Mouse (Mus musculus) erythroblast, embryonic 14.5 days (primary cell): ENCODE measurements around the gene Celf2. TPM values are rescaled to one million over a fixed set of nuclear protein-coding genes. Genes with fewer than 3 reads are reported as not detected.

Source experiments
- H3K27me3 ChIP-seq: 2 replicates; pipeline ENCODE4 v1.6.1; 2012; ENCODE audit warnings: inconsistent platforms; ENCODE audit not compliant: control insufficient read depth
- H3K36me3 ChIP-seq: 2 replicates; pipeline ENCODE4 v1.6.1; 2012; ENCODE audit warnings: mild to moderate bottlenecking, inconsistent platforms; ENCODE audit not compliant: control insufficient read depth
- H3K4me1 ChIP-seq: 2 replicates; pipeline ENCODE4 v1.6.1; 2012; ENCODE audit warnings: inconsistent platforms; ENCODE audit not compliant: control insufficient read depth
- H3K4me3 ChIP-seq: replicated peaks from 2 replicates; pipeline ENCODE3; 2012; ENCODE audit warnings: moderate library complexity, mild to moderate bottlenecking, inconsistent platforms
- H3K9me3 ChIP-seq: 2 replicates; pipeline ENCODE4 v1.6.1; 2012; ENCODE audit warnings: low read length, inconsistent platforms, mixed read lengths; ENCODE audit not compliant: control insufficient read depth
- GATA1 ChIP-seq: IDR thresholded peaks from 2 replicates; pipeline ENCODE4 v1.6.1; 2012; ENCODE audit warnings: low read length, inconsistent platforms, mixed read lengths
- TAL1 ChIP-seq: IDR thresholded peaks from 3 replicates; pipeline ENCODE4 v1.6.1; 2012; ENCODE audit warnings: low read length, inconsistent platforms, mixed read lengths
- polyA plus RNA-seq: library from polyadenylated mRNA; stranded (reverse); fragments of >175 nt; gene quantifications from 2 replicates; pipeline ENCODE4 v1.2.3, GENCODE M21; 2012

Celf2 gene
- polyA plus RNA-seq, 1 experiment: under 0.01 TPM

DNA sequence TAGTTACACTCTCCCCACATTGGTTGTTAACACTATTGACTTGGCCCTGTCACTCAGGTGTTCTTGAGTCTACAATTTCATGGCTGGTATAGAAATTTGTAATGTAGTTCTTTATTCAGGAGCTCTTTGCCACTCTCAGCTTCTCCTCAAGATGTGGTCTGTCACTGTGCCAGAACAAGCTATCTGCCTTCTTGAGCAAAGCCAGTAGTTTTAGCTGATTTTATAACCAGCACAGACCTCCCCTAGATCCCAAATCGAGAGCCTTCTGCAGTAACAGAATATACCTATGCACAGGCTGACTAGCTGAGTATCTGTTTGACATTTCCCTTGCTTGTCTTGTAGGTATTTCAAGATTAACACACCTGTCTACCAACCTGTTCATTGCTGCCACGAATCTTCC is 386.0 kb downstream of the Celf2 start:
- Histone ChIP-seq H3K4me3 (no peak overlapping the region), H3K9me3 (no peaks in the 10 kb centered on the region), H3K27me3 (no peaks in the 10 kb centered on the region), H3K4me1 (no peaks in the 10 kb centered on the region), H3K36me3 (no peaks in the 10 kb centered on the region)
- TF ChIP-seq TAL1 (no peak), GATA1 (no peak)

DNA sequence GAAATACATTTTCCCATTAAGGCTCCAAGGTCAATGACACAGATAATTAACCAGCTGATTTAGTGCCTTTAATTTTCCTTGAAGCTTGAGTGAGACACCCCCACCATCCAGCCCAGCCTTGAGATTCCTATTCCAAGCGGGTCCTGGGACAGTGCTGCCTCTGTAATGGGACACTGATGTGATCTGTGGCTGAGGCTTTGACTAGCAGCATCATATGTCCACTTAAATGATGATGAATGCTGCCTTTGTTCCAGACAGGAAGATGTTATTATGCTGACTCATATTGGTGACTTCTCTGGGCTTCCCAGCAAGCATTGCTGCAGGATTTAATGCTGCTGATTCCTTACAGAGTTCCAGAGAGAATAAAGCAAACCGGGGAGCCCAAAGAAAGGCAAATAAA is 393.6 kb downstream of the Celf2 start:
- H3K36me3 ChIP-seq: no peaks in the 10 kb centered on the region
- H3K4me3 ChIP-seq: no peak overlapping the region
- 0 out of 2 replicates have a peak, but pooled peaks cover 3% of the 10 kb centered on the region for H3K9me3 ChIP-seq
- H3K4me1 ChIP-seq: no peaks in the 10 kb centered on the region
- TF ChIP-seq TAL1 (no peak), GATA1 (no peak)
- H3K27me3 ChIP-seq: no peaks in the 10 kb centered on the region

DNA sequence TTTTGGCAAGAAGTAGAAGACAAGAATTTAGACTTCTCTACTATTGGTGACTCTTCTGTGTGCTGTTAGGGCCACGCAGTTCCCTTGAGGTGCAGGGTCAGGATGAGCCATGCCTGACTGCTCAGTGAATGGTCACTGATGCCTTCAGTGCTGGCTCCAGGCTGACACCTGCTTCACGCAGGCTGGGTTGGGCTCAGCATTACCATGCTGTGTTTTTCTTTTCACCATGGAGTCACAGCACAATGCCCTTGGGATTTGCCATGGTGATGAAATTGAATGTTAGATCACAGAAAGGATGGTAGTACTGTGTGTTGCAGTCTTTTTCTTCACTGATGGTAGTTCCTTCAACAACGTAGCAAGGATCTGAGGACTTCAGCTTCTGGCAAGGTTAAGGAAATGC is 394.2 kb downstream of the Celf2 start:
- Histone ChIP-seq H3K4me1 (no peaks in the 10 kb centered on the region), H3K9me3 (0 out of 2 replicates have a peak, but pooled peaks cover 3% of the 10 kb centered on the region), H3K36me3 (no peaks in the 10 kb centered on the region), H3K27me3 (no peaks in the 10 kb centered on the region), H3K4me3 (no peak overlapping the region)
- TF ChIP-seq TAL1: no peak
- TF ChIP-seq GATA1: no peak

DNA sequence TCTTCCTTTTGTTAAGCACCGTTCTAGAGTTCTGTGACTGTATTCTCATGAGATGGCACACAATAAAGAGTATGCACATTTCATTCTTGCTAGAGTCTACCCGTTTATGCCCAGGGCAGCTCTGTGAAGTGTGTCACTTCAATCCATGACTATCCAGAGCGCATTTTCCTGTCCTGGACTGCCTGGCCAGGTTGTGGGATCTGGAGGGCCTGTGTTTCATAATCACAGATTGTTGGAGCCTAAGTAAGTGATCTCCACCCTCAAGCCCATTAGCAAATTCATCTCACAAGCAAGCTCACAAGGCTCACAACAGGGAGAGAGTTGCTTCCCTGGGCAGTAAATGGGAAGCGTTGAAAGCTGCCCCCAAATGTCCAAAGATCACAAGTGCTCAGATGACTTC is 395.6 kb downstream of the Celf2 start:
- H3K27me3 ChIP-seq: no peaks in the 10 kb centered on the region
- H3K4me3 ChIP-seq: no peak overlapping the region
- no peaks in the 10 kb centered on the region for H3K36me3 ChIP-seq
- H3K9me3 ChIP-seq: 0 out of 2 replicates have a peak, but pooled peaks cover 3% of the 10 kb centered on the region
- TF ChIP-seq GATA1 (no peak), TAL1 (no peak)
- H3K4me1 ChIP-seq: no peaks in the 10 kb centered on the region

DNA sequence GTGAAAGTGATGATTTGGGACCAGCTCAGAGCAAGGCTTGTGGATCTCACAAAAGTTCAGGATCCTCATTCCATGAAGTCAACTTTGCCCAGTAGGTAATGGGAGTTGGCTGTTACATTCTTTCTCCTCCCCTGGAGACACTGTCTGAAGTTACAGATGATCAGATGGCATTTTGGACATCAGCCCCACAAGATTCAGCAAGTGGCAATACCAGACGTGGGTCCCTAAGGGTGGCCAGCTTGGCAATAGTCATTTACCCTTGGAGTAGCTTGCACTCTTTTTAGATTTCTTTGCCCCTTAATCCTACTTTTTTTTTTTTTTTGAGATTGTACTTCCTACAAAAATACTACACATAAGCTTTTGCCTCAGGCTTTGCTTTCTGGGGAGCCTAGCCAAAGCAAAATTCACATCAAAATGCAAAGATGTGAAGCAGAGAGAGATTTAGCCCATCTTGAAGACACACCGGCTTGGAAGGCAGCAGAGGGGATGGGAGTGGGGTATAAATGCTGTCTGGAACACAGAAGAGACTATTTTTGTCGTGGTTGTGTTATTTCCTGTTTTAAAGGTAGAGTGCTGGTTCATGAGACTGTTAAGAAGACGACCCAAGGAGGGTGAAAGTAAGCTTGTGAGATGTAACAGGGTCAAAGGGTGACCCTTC is 397.1 kb downstream of the Celf2 start:
- Histone ChIP-seq H3K27me3 (no peaks in the 10 kb centered on the region), H3K9me3 (0 out of 2 replicates have a peak, but pooled peaks cover 3% of the 10 kb centered on the region), H3K36me3 (no peaks in the 10 kb centered on the region), H3K4me1 (no peaks in the 10 kb centered on the region), H3K4me3 (no peak overlapping the region)
- TF ChIP-seq TAL1: no peak
- TF ChIP-seq GATA1: no peak

DNA sequence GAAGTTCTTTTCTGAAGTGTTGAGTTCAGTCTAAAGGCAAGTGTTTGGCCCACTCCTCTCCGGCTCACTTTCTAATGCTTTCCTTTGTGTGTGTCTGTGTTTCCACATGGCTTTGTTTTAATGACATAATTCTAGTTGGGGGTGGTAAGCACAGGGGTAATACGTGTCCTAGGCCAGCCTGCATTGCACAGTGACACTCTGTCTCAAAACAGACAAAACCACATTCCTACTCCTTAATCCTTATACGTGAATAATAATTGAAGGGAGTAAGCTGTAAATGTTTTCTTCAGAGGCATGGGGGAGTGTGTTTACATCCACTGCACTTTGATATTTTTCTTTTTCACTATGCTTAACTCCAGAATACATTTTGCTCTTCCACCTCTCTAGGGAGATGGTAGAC is 415.9 kb downstream of the Celf2 start:
- no peak overlapping the region for H3K4me3 ChIP-seq
- no peaks in the 10 kb centered on the region for H3K36me3 ChIP-seq
- no peaks in the 10 kb centered on the region for H3K27me3 ChIP-seq
- H3K4me1 ChIP-seq: no peaks in the 10 kb centered on the region
- H3K9me3 ChIP-seq: no peaks in the 10 kb centered on the region
- no peak for TF ChIP-seq GATA1
- no peak for TF ChIP-seq TAL1

DNA sequence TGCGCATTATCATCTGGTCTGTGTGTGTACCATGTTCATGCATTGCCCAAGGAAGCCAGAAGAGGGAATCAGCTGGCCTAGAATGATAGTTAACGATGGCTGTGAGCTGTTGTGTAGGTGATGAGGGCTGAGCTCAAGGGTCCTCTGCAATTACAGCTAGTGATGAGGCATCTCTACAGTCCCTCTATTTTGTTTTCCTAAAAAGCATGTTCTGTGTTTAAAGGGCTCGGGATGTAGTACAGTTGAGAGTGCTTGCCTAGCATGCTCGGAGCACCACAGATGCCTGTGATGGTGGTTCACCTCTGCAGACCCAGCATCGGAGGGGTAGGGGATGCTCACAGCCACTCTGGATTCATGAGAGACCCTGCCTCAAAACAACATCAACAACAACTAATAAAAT is 416.7 kb downstream of the Celf2 start:
- Histone ChIP-seq H3K36me3 (no peaks in the 10 kb centered on the region), H3K4me3 (no peak overlapping the region), H3K4me1 (no peaks in the 10 kb centered on the region), H3K9me3 (no peaks in the 10 kb centered on the region), H3K27me3 (no peaks in the 10 kb centered on the region)
- TF ChIP-seq TAL1 (no peak), GATA1 (no peak)

DNA sequence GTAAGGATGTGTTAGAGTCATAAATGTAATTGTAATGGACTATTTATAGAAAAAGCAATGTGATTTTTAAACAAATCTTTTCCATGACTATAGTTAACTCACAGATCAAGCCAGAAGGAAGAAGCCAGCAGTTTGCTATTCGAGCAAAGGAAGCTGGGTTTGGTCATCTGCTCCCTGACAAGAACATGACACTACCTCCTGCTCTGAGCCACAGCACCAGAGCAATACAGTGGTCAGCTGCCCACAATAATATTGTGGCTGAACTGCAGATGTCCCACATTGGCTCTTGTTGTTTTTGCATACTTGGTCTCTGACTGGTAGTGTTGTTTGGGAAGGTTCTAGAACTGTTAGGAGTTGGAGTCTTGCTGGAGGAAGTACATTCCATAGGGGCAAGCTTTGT is 418.9 kb downstream of the Celf2 start:
- Histone ChIP-seq H3K27me3 (no peaks in the 10 kb centered on the region), H3K4me3 (no peak overlapping the region), H3K9me3 (no peaks in the 10 kb centered on the region), H3K4me1 (no peaks in the 10 kb centered on the region), H3K36me3 (no peaks in the 10 kb centered on the region)
- TF ChIP-seq GATA1 (no peak), TAL1 (no peak)

DNA sequence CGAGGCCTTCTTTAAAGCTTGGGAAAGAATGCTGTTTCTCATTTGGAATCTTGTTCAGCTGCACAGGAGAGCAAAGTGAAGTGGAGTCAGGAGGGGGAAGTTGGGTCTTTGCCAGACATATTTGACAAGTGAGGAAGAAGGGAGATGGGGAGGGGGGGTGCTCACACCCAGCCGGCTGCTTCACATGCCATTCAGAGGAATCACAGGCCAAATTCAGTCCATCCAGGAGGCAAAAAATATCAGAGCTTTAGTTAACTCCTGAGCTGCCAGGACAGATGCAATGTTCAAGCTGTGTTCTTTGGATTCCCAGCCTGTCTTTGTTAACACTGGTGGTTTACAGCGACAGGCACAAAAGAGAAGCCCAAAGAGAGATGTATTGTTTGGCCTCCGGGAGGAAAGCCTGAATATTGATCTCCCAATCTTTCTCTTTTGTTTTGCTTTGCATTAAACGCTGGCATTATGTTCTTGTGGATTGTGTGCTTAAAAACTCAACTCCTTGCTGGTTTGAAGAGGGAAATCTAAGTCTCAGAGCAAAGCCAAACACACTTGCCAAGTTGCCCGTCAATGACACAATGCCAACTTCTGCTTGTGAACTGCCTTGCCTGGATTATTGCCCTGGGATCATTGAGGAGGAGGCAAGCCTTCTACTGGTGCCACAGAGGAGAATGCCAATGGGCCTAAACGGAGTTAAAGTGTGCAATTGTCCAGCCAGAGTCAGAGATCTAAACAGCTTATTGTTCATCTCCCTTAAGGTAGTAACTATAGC is 420.1 kb downstream of the Celf2 start:
- no peaks in the 10 kb centered on the region for H3K36me3 ChIP-seq
- no peaks in the 10 kb centered on the region for H3K9me3 ChIP-seq
- H3K4me1 ChIP-seq: no peaks in the 10 kb centered on the region
- no peak for TF ChIP-seq GATA1
- TF ChIP-seq TAL1: no peak
- no peak overlapping the region for H3K4me3 ChIP-seq
- H3K27me3 ChIP-seq: no peaks in the 10 kb centered on the region
